Comparison of ENCODE assay signal across 13 mouse cellular contexts in the genomic region with DNA sequence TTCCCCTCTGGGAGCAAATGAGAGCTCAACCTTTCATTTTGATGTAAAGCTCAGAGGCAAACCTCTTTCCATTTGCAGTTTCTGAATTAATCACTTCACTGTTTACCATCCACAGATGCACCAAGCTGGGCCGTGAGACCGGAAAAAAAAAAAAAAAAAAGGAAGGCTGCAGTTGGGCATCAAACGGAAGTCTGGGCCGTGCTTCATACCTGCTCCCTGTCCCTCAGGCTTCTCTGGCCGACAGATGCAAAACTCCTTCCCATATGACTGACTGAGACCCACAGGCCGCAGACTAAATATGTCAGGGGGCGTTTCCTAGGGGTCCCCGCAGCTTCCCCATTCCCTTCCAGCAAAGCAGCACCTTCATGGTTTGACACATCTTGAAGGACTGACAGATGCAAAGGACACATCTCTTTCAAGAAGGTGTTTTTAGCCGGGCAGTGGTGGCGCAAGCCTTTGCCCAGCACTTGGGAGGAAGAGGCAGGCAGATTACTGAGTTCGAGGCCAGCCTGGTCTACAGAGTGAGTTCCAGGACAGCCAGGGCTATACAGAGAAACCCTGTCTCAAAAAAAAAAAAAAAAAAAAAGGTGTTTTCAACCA.
"Had no signal": no experiment of that assay in that cellular context is flagged by ENCODE, and none has a peak within 500 bp of the region (broad histone marks: within the 10 kb centered on the region; RNA-seq: fewer than 3 reads in every experiment).

No protein-coding gene starts in this region.

- DNase-seq: kidney, postnatal 14 days; left cerebral cortex, postnatal 4 days; lung, adult 18-20 months; lung, postnatal 36 days; midbrain, embryonic 14.5 days; right cerebral cortex, adult 18-20 months; right cerebral cortex, postnatal 25 days; thymus, postnatal 14 days had no signal

- H3K27me3 ChIP-seq: limb, embryonic 13.5 days; neural tube, embryonic 15.5 days had no signal

- H3K27ac ChIP-seq: limb, embryonic 13.5 days; liver, embryonic 14.5 days; midbrain, embryonic 10.5 days; neural tube, embryonic 15.5 days had no signal

- H3K36me3 ChIP-seq: limb, embryonic 13.5 days; midbrain, embryonic 10.5 days; neural tube, embryonic 15.5 days had no signal

- H3K4me3 ChIP-seq: limb, embryonic 13.5 days; midbrain, embryonic 10.5 days; myocyte; neural tube, embryonic 15.5 days had no signal

- H3K4me1 ChIP-seq: limb, embryonic 13.5 days; midbrain, embryonic 10.5 days; neural tube, embryonic 15.5 days had no signal
